Mouse (Mus musculus): ENCODE data around the gene Timm9. TPM values are rescaled to one million over a fixed set of nuclear protein-coding genes. Genes with fewer than 3 reads are reported as not detected.
"Not testable (repeated sequence)": the region's sequence is repeated elsewhere in the genome, so short reads cannot be mapped to it uniquely, and the experiment has no call there.

Gene Timm9
- total RNA-seq, 2 experiments from 2014 or later = 60.6 to 97.0 TPM

DNA sequence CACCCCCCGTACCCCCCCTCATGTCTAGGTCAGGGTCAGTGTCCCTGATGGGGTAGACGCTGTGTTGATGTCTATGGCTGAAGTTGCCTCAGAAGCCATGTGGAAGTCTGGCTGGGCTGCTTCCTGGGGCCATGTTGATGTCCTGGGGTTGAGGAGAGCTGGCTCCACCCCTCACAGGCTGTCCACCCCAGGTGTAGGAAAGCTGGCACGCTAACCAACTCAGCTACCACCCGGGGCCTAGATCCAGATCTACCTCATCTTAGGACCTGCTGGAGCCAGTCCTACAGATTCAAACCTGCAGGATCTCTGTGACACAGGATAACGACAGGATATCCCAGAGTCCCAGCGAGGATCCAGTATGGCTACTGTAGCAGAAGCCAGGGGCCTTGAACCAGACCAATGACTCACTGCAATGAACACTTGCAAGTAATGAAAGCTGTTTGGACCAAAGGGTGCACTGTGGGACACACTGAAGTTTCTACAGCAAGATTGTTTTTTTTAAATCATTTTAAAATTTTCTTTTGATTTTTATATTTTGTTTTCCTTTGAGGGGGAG is 29.2 kb downstream of the Timm9 start:
- ATAC-seq (replicated peaks; ENCODE audit: poor library complexity) = no peak

DNA sequence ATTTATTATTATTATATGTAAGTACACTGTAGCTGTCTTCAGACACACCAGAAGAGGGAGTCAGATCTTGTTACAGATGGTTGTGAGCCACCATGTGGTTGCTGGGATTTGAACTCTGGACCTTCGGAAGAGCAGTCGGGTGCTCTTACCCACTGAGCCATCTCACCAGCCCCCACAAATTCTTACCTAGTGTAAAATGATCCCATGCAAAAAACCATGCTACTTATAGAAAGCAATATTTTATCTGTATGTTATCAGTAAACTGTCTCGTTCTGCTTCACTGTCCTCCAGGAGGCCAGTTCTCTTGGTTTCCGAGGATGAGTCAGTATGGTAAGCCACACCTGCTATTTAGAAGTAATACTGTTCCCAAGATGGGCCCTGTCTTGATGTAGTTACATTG is 32.2 kb downstream of the Timm9 start:
- not testable (repeated sequence) for ATAC-seq (replicated peaks; ENCODE audit: poor library complexity)

DNA sequence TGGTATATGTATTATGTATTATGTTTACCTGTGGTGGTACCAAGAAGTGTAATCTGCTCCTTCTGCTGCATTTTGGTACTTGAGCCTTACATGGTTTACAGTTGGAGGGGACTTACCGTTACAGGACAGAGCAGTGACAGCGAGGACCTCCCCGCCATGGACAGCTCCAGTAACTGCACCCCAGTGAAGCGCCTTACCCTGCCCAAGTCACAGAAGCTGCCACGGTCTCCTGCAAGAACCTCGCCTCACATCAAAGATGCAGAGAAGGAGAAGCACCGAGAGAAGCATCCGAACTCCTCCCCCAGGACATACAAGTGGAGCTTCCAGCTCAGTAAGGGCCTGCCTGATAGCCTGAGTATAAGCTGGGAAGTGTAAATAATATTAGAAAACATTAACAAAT is 50.2 kb downstream of the Timm9 start:
- no peak for ATAC-seq (replicated peaks; ENCODE audit: poor library complexity)

Other genes starting within 250 kb of the Timm9 start
- gene Actr10, start 198.8 kb downstream of the Timm9 start, total RNA-seq (2015) = 92.6 and 131 TPM in 2 replicates
- gene Actr10, start 198.8 kb downstream of the Timm9 start, total RNA-seq (2017) = 47.2 and 60.3 TPM in 2 replicates
- gene Psma3, start 162.1 kb downstream of the Timm9 start, total RNA-seq (2015) = 402 and 411 TPM in 2 replicates
- 408 and 433 TPM in 2 replicates for gene Psma3, start 162.1 kb downstream of the Timm9 start, total RNA-seq (2017)
- gene Arid4a, start 120.7 kb downstream of the Timm9 start, total RNA-seq (2015) = 25.8 and 26.6 TPM in 2 replicates
- 36.6 and 47.5 TPM in 2 replicates for gene Arid4a, start 120.7 kb downstream of the Timm9 start, total RNA-seq (2017)
- not detected in 2 replicates for gene Tomm20l, start 25.3 kb downstream of the Timm9 start, total RNA-seq (2015)
- not detected in 2 replicates for gene Tomm20l, start 25.3 kb downstream of the Timm9 start, total RNA-seq (2017)
- gene 2700049A03Rik, start 164 bp upstream of the Timm9 start, total RNA-seq (2015) = 19.4 and 20.3 TPM in 2 replicates
- 10.9 and 16.3 TPM in 2 replicates for gene 2700049A03Rik, start 164 bp upstream of the Timm9 start, total RNA-seq (2017)
- gene Dact1, start 173.2 kb upstream of the Timm9 start, total RNA-seq (2015) = 0.05 and 0.20 TPM in 2 replicates
- 0.21 and 0.30 TPM in 2 replicates for gene Dact1, start 173.2 kb upstream of the Timm9 start, total RNA-seq (2017)

Measured in megakaryocyte progenitor cell, adult 5-6 weeks (primary cell).